Mouse (Mus musculus) midbrain, postnatal 0 days (tissue): ENCODE results near the gene Esr1. TPM values are rescaled to one million over a fixed set of nuclear protein-coding genes. Genes with fewer than 3 reads are reported as not detected.

Experiments used
- ATAC-seq: fragments of 200-750 bp; cut with Nextera tagmentation; 2 replicates; pipeline ENCODE4 v1.8.0; 2017; ENCODE audit warnings: moderate number of reproducible peaks, mild to moderate bottlenecking, moderate TSS enrichment, moderate library complexity; ENCODE audit not compliant: low FRiP score
- DNase-seq: peaks from one replicate; pipeline ENCODE4 v3.0.0-alpha.2; 2015; ENCODE audit warnings: low spot score
- H3K27ac ChIP-seq: fragments of 300-500 bp; sonication (generic); 2 replicates; pipeline ENCODE4 v1.5.1; 2014; ENCODE audit warnings: low read depth, mild to moderate bottlenecking, low read length, mixed read lengths
- H3K27me3 ChIP-seq: fragments of 300-500 bp; sonication (generic); 2 replicates; pipeline ENCODE4 v1.6.1; 2014; ENCODE audit warnings: low read length, control low read depth, mixed read lengths; ENCODE audit not compliant: insufficient read depth
- H3K36me3 ChIP-seq: fragments of 300-500 bp; sonication (generic); 2 replicates; pipeline ENCODE4 v1.6.1; 2014; ENCODE audit warnings: low read length, control low read depth, mixed read lengths; ENCODE audit not compliant: insufficient read depth
- H3K4me1 ChIP-seq: fragments of 300-500 bp; sonication (generic); 2 replicates; pipeline ENCODE4 v1.6.1; 2014; ENCODE audit warnings: mild to moderate bottlenecking, control low read depth, antibody characterized with exemption, low read length, mixed read lengths; ENCODE audit not compliant: insufficient read depth
- H3K4me2 ChIP-seq: fragments of 300-500 bp; sonication (generic); 2 replicates; pipeline ENCODE4 v1.6.1; 2014; ENCODE audit warnings: low read depth, mild to moderate bottlenecking, low read length, mixed read lengths; ENCODE audit not compliant: poor library complexity, severe bottlenecking
- H3K4me3 ChIP-seq: fragments of 300-500 bp; sonication (generic); 2 replicates; pipeline ENCODE4 v1.5.1; 2014; ENCODE audit warnings: low read depth, mild to moderate bottlenecking, low read length, moderate library complexity
- H3K9ac ChIP-seq: fragments of 300-500 bp; sonication (generic); replicated peaks from 2 replicates; pipeline ENCODE4 v1.6.1; 2014; ENCODE audit warnings: mild to moderate bottlenecking, low read length, moderate library complexity, mixed read lengths; ENCODE audit not compliant: poor library complexity, severe bottlenecking
- H3K9me3 ChIP-seq: fragments of 300-500 bp; sonication (generic); 2 replicates; pipeline ENCODE4 v1.6.1; 2016; ENCODE audit warnings: low read length, control low read depth
- CTCF ChIP-seq: IDR thresholded peaks from 2 replicates; pipeline ENCODE4 v1.5.1; 2016; ENCODE audit warnings: antibody characterized with exemption, mild to moderate bottlenecking
- WGBS: fragments of 180-500 bp; shearing (Covaris S2); extraction: QIAGEN DNeasy Blood & Tissue Kit; methylation state at CpG from one replicate; pipeline ENCODE4 v1.1.7; 2014; 5-methylcytosine and 5-hydroxymethylcytosine counted together
- polyA plus RNA-seq: library from polyadenylated mRNA; unstranded; fragments of >200 nt; fragmentation: Nextera tagmentation; extraction: Ambion mirVana; gene quantifications from 2 replicates; pipeline ENCODE4 v1.2.1, GENCODE M21; 2015
- total RNA-seq: library from RNA; depleted of rRNA; stranded (reverse); fragments of >200 nt; gene quantifications from 2 replicates; pipeline ENCODE4 v1.2.3, GENCODE M21; 2014

Gene Esr1
- total and polyA plus RNA-seq, 2 experiments from 2014 or later, result 0.71 to 0.84 TPM

- TF ChIP-seq CTCF, result no peak
- 87% methylated on average over 5 of the region's 5 CpGs for WGBS
- H3K4me2 ChIP-seq, result no peak overlapping the region
- no peak overlapping the region for H3K9ac ChIP-seq
- no peak overlapping the region for H3K27ac ChIP-seq
- H3K4me3 ChIP-seq, result no peak overlapping the region
- H3K36me3 ChIP-seq, result no peaks in the 10 kb centered on the region
- DNase-seq (no peak), ATAC-seq (no peak)
- H3K4me1 ChIP-seq, result no peaks in the 10 kb centered on the region
- no peaks in the 10 kb centered on the region for H3K27me3 ChIP-seq
- no peaks in the 10 kb centered on the region for H3K9me3 ChIP-seq
These were observed 175.7 kb downstream of the Esr1 start for GRCm38 (mm10) chr10:4787003-4787628.

- Histone ChIP-seq H3K4me1 (no peaks in the 10 kb centered on the region), H3K27me3 (no peaks in the 10 kb centered on the region), H3K4me3 (no peak overlapping the region), H3K4me2 (no peak overlapping the region), H3K9ac (no peak overlapping the region), H3K9me3 (no peaks in the 10 kb centered on the region), H3K36me3 (no peaks in the 10 kb centered on the region), H3K27ac (no peak overlapping the region)
- no peak for ATAC-seq
- WGBS, result 85% methylated on average over 3 of the region's 3 CpGs
- DNase-seq, result no peak
- no peak for TF ChIP-seq CTCF
These were observed 186.9 kb downstream of the Esr1 start for GRCm38 (mm10) chr10:4798268-4798808.

GRCm38 (mm10) chr10:4824366-4824765, 213.0 kb downstream of the Esr1 start:
- no peak overlapping the region for H3K27ac ChIP-seq
- ATAC-seq, result no peak
- no peak overlapping the region for H3K4me3 ChIP-seq
- WGBS, result 89% methylated on average over 5 of the region's 5 CpGs
- H3K36me3 ChIP-seq, result no peaks in the 10 kb centered on the region
- no peak for DNase-seq
- H3K4me1 ChIP-seq, result no peaks in the 10 kb centered on the region
- no peaks in the 10 kb centered on the region for H3K27me3 ChIP-seq
- no peaks in the 10 kb centered on the region for H3K9me3 ChIP-seq
- no peak overlapping the region for H3K4me2 ChIP-seq
- no peak overlapping the region for H3K9ac ChIP-seq
- no peak for TF ChIP-seq CTCF

- TF ChIP-seq CTCF, result no peak
- Histone ChIP-seq H3K9ac (no peak overlapping the region), H3K4me1 (no peaks in the 10 kb centered on the region), H3K27ac (no peak overlapping the region), H3K36me3 (no peaks in the 10 kb centered on the region), H3K4me2 (no peak overlapping the region), H3K27me3 (no peaks in the 10 kb centered on the region), H3K9me3 (no peaks in the 10 kb centered on the region), H3K4me3 (no peak overlapping the region)
- WGBS, result 89% methylated on average over 6 of the region's 6 CpGs
- no peak for ATAC-seq
- peak; percentile 6 for DNase-seq
These were observed 219.2 kb downstream of the Esr1 start for GRCm38 (mm10) chr10:4830592-4830991.

- Histone ChIP-seq H3K27ac (no peak overlapping the region), H3K9me3 (no peaks in the 10 kb centered on the region), H3K27me3 (no peaks in the 10 kb centered on the region), H3K4me3 (no peak overlapping the region), H3K9ac (no peak overlapping the region), H3K4me1 (no peaks in the 10 kb centered on the region), H3K4me2 (no peak overlapping the region), H3K36me3 (no peaks in the 10 kb centered on the region)
- no peak for ATAC-seq
- DNase-seq, result no peak
- TF ChIP-seq CTCF, result no peak
- 93% methylated on average over 4 of the region's 4 CpGs for WGBS
These were observed 226.7 kb downstream of the Esr1 start for GRCm38 (mm10) chr10:4838099-4838498.

- H3K4me3 ChIP-seq, result no peak overlapping the region
- H3K27ac ChIP-seq, result no peak overlapping the region
- DNase-seq (no peak), ATAC-seq (no peak)
- H3K9me3 ChIP-seq, result no peaks in the 10 kb centered on the region
- no peak overlapping the region for H3K4me2 ChIP-seq
- H3K9ac ChIP-seq, result no peak overlapping the region
- no peak for TF ChIP-seq CTCF
- H3K27me3 ChIP-seq, result no peaks in the 10 kb centered on the region
- no peaks in the 10 kb centered on the region for H3K4me1 ChIP-seq
- no peaks in the 10 kb centered on the region for H3K36me3 ChIP-seq
These were observed 229.6 kb downstream of the Esr1 start for GRCm38 (mm10) chr10:4841039-4841438.
